Mouse (Mus musculus): ENCODE data around the gene Cd5. TPM values are rescaled to one million over a fixed set of nuclear protein-coding genes. Genes with fewer than 3 reads are reported as not detected.

Gene Cd5
- polyA plus RNA-seq, 1 experiment, result not detected

- no peak overlapping the region for H3K9ac ChIP-seq (ENCODE audit: low read depth, poor library complexity, severe bottlenecking)
- H3K27me3 ChIP-seq (ENCODE audit: control insufficient read depth, insufficient read depth, low read length, poor library complexity, severe bottlenecking), result no peaks in the 10 kb centered on the region
- no peak overlapping the region for H3K27ac ChIP-seq (ENCODE audit: insufficient read depth, low read length)
- no peaks in the 10 kb centered on the region for H3K36me3 ChIP-seq (ENCODE audit: control insufficient read depth, insufficient read depth, low read length, poor library complexity, severe bottlenecking)
- TF ChIP-seq CTCF (IDR thresholded peaks at IDR 0.05; ENCODE audit: low read depth, low read length) (no peak), POLR2A (IDR thresholded peaks at IDR 0.05; ENCODE audit: insufficient read depth, low read length) (no peak), EP300 (IDR thresholded peaks at IDR 0.05; ENCODE audit: insufficient read depth, low read depth, low read length) (no peak)
- H3K4me1 ChIP-seq (ENCODE audit: control insufficient read depth, insufficient read depth, low read length), result no peaks in the 10 kb centered on the region
- H3K9me3 ChIP-seq (replicated peaks; ENCODE audit: control insufficient read depth, insufficient read depth, low read length, poor library complexity, severe bottlenecking), result no peaks in the 10 kb centered on the region
- no peak overlapping the region for H3K4me3 ChIP-seq (ENCODE audit: low read depth, low read length)
These were observed 13.8 kb upstream of the Cd5 start for GRCm38 (mm10) chr19:10752646-10753045.

DNA sequence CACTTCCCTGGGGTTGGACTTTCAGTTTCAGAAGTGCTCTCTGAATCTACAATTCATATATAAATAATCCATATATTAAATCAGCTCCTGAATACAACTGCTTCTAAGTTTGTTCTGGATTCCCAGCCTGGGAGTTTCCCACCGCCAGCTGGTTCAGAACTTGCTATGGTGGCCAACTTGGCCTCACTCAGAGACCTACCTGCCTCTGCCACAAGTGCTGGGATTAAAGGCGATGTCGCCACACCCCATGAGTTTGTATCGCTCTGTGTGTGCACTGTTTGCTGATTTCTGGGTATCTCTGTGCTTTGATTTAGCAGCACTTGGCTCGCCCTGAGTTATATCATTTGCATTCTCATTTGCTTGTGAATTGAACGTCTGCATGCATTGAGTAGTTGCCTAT lies 13.3 kb upstream of the Cd5 start:
- Histone ChIP-seq H3K9ac (ENCODE audit: low read depth, poor library complexity, severe bottlenecking) (no peak overlapping the region), H3K36me3 (ENCODE audit: control insufficient read depth, insufficient read depth, low read length, poor library complexity, severe bottlenecking) (no peaks in the 10 kb centered on the region), H3K4me1 (ENCODE audit: control insufficient read depth, insufficient read depth, low read length) (no peaks in the 10 kb centered on the region), H3K27me3 (ENCODE audit: control insufficient read depth, insufficient read depth, low read length, poor library complexity, severe bottlenecking) (no peaks in the 10 kb centered on the region), H3K27ac (ENCODE audit: insufficient read depth, low read length) (no peak overlapping the region), H3K9me3 (replicated peaks; ENCODE audit: control insufficient read depth, insufficient read depth, low read length, poor library complexity, severe bottlenecking) (no peaks in the 10 kb centered on the region), H3K4me3 (ENCODE audit: low read depth, low read length) (no peak overlapping the region)
- no peak for TF ChIP-seq CTCF (IDR thresholded peaks at IDR 0.05; ENCODE audit: low read depth, low read length)
- no peak for TF ChIP-seq POLR2A (IDR thresholded peaks at IDR 0.05; ENCODE audit: insufficient read depth, low read length)
- no peak for TF ChIP-seq EP300 (IDR thresholded peaks at IDR 0.05; ENCODE audit: insufficient read depth, low read depth, low read length)

- Histone ChIP-seq H3K4me3 (ENCODE audit: low read depth, low read length) (no peak overlapping the region), H3K27ac (ENCODE audit: insufficient read depth, low read length) (no peak overlapping the region), H3K9ac (ENCODE audit: low read depth, poor library complexity, severe bottlenecking) (no peak overlapping the region), H3K9me3 (replicated peaks; ENCODE audit: control insufficient read depth, insufficient read depth, low read length, poor library complexity, severe bottlenecking) (no peaks in the 10 kb centered on the region), H3K36me3 (ENCODE audit: control insufficient read depth, insufficient read depth, low read length, poor library complexity, severe bottlenecking) (no peaks in the 10 kb centered on the region), H3K4me1 (ENCODE audit: control insufficient read depth, insufficient read depth, low read length) (no peaks in the 10 kb centered on the region), H3K27me3 (ENCODE audit: control insufficient read depth, insufficient read depth, low read length, poor library complexity, severe bottlenecking) (no peaks in the 10 kb centered on the region)
- no peak for TF ChIP-seq POLR2A (IDR thresholded peaks at IDR 0.05; ENCODE audit: insufficient read depth, low read length)
- TF ChIP-seq CTCF (IDR thresholded peaks at IDR 0.05; ENCODE audit: low read depth, low read length), result no peak
- TF ChIP-seq EP300 (IDR thresholded peaks at IDR 0.05; ENCODE audit: insufficient read depth, low read depth, low read length), result no peak
These were observed 12.8 kb upstream of the Cd5 start for GRCm38 (mm10) chr19:10751607-10752006.

DNA sequence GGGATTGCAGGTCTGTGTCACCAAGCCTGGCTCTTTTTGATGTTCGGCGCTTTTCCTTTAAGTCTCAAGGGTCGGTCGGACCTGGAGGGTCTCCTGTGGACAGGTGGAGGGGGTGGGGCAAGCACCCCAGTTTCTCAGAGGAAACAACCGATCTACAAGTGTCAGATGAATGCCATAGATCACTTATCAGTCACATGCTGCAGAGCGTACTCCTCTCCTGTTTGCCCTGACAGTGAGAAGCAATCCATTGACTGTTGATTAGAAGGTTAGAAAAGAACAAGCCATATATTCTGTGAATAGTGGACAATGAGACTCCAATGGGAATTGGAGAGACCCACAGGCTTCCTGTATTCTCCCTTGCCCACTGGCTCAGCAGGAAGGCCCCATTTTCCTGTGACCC lies 11.4 kb upstream of the Cd5 start:
- Histone ChIP-seq H3K27ac (ENCODE audit: insufficient read depth, low read length) (no peak overlapping the region), H3K9ac (ENCODE audit: low read depth, poor library complexity, severe bottlenecking) (no peak overlapping the region), H3K4me3 (ENCODE audit: low read depth, low read length) (no peak overlapping the region), H3K9me3 (replicated peaks; ENCODE audit: control insufficient read depth, insufficient read depth, low read length, poor library complexity, severe bottlenecking) (no peaks in the 10 kb centered on the region), H3K4me1 (ENCODE audit: control insufficient read depth, insufficient read depth, low read length) (no peaks in the 10 kb centered on the region), H3K27me3 (ENCODE audit: control insufficient read depth, insufficient read depth, low read length, poor library complexity, severe bottlenecking) (no peaks in the 10 kb centered on the region), H3K36me3 (ENCODE audit: control insufficient read depth, insufficient read depth, low read length, poor library complexity, severe bottlenecking) (no peaks in the 10 kb centered on the region)
- TF ChIP-seq CTCF (IDR thresholded peaks at IDR 0.05; ENCODE audit: low read depth, low read length) (no peak), EP300 (IDR thresholded peaks at IDR 0.05; ENCODE audit: insufficient read depth, low read depth, low read length) (no peak), POLR2A (IDR thresholded peaks at IDR 0.05; ENCODE audit: insufficient read depth, low read length) (no peak)

DNA sequence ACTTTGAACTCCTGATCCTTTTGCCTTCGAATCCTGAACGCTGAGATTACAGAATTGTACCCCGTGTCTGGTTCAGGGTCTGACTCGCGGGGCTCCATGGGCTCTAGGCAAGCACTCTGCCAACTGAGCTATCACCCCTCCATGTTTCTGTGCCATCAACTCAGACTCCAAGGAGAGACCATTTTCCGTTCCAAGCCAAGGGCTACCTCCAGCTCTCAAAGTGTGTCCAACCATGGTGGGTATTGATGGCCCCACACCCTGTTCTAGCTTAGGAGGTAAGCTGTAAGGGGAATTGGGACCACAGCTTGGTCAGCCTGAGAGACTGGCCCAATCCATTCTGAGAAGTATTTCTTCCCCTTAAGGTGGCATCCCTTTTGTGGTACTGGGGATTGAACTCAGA lies 10.5 kb upstream of the Cd5 start:
- Histone ChIP-seq H3K36me3 (ENCODE audit: control insufficient read depth, insufficient read depth, low read length, poor library complexity, severe bottlenecking) (no peaks in the 10 kb centered on the region), H3K27me3 (ENCODE audit: control insufficient read depth, insufficient read depth, low read length, poor library complexity, severe bottlenecking) (no peaks in the 10 kb centered on the region), H3K4me3 (ENCODE audit: low read depth, low read length) (no peak overlapping the region), H3K27ac (ENCODE audit: insufficient read depth, low read length) (no peak overlapping the region), H3K4me1 (ENCODE audit: control insufficient read depth, insufficient read depth, low read length) (no peaks in the 10 kb centered on the region), H3K9me3 (replicated peaks; ENCODE audit: control insufficient read depth, insufficient read depth, low read length, poor library complexity, severe bottlenecking) (no peaks in the 10 kb centered on the region), H3K9ac (ENCODE audit: low read depth, poor library complexity, severe bottlenecking) (no peak overlapping the region)
- TF ChIP-seq EP300 (IDR thresholded peaks at IDR 0.05; ENCODE audit: insufficient read depth, low read depth, low read length), result no peak
- no peak for TF ChIP-seq CTCF (IDR thresholded peaks at IDR 0.05; ENCODE audit: low read depth, low read length)
- no peak for TF ChIP-seq POLR2A (IDR thresholded peaks at IDR 0.05; ENCODE audit: insufficient read depth, low read length)

GRCm38 (mm10) chr19:10748401-10749102 lies 9.8 kb upstream of the Cd5 start:
- H3K4me1 ChIP-seq (ENCODE audit: control insufficient read depth, insufficient read depth, low read length), result no peaks in the 10 kb centered on the region
- no peaks in the 10 kb centered on the region for H3K27me3 ChIP-seq (ENCODE audit: control insufficient read depth, insufficient read depth, low read length, poor library complexity, severe bottlenecking)
- TF ChIP-seq POLR2A (IDR thresholded peaks at IDR 0.05; ENCODE audit: insufficient read depth, low read length) (no peak), EP300 (IDR thresholded peaks at IDR 0.05; ENCODE audit: insufficient read depth, low read depth, low read length) (no peak), CTCF (IDR thresholded peaks at IDR 0.05; ENCODE audit: low read depth, low read length) (no peak)
- no peak overlapping the region for H3K27ac ChIP-seq (ENCODE audit: insufficient read depth, low read length)
- no peak overlapping the region for H3K4me3 ChIP-seq (ENCODE audit: low read depth, low read length)
- H3K36me3 ChIP-seq (ENCODE audit: control insufficient read depth, insufficient read depth, low read length, poor library complexity, severe bottlenecking), result no peaks in the 10 kb centered on the region
- no peaks in the 10 kb centered on the region for H3K9me3 ChIP-seq (replicated peaks; ENCODE audit: control insufficient read depth, insufficient read depth, low read length, poor library complexity, severe bottlenecking)
- no peak overlapping the region for H3K9ac ChIP-seq (ENCODE audit: low read depth, poor library complexity, severe bottlenecking)

Data from ES-Bruce4 (cell line).